Mouse (Mus musculus) testis, postnatal 14 days (tissue): Measurements from ENCODE around the gene Ptk7.

Experiments
- DNase-seq: peaks from one replicate; pipeline ENCODE4 v3.0.0; 2021; ENCODE audit warnings: low spot score

The Ptk7 gene

DNA sequence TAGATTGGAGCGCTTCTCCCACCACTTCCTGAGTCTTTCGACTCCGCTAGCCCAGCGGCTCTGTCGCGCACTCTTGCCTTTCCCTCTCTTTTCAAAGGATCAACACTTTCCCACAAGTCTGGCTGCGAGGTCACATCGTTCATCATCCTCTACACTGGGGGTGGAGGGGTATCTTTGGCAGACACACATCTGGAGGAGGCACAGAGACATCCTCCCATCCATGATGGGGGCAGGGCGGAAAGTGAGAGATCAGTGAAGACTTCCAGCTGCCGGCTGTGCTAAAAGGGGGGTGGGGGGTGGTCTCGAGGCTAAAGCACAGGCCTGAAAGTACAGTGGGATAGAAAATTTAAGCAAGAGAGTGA lies 72.7 kb downstream of the Ptk7 start:
- no peak for DNase-seq

DNA sequence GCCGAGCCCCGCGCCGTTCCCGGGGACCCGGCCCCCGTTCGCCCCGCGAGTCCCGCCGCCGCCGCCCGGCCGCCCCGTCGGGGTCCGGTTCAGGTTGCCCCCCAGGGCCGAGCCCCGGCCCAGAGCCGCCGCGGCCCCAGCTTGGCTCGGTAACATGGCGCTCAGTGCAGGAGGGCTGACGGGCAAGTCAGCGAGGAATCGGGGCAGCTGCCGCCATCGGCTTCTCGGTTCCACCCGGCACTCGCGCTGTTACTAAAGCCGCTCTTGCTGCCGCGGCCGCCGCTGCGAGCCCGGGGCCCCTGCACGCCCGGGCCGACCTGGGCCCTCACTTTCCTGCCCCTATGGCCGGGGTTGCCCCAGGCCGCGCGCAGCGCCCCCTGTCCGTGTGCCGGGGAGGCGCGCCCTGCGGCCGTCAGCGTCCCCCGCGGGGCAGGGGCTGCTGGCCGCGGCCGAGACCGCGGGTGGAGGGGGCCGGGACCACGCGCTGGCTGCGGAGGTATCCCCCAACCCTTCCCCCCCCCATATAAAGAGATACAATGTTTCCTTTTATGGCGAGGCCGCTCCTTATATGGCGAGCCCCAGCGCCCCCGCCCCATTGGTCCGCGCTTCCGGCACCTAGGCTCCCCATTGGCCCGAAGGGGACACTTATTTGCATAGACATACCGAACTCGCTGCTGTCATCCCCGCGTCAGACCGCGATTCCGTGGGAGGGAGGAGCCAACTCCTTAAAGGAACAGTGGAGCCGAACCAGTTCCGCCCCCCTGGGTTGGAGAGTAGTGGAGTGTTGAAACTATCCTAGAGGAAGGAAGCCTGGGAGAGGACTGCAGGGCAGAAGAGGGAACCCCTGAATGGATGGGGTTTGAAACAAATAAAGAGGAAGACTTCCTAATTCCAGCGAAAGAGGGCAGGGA lies 73.4 kb downstream of the Ptk7 start, which contains the start of gene Srf:
Gene Srf, minus strand, starts transcription at position 503 of the 911 bp plus-strand sequence.
- DNase-seq: peak; percentile 98

DNA sequence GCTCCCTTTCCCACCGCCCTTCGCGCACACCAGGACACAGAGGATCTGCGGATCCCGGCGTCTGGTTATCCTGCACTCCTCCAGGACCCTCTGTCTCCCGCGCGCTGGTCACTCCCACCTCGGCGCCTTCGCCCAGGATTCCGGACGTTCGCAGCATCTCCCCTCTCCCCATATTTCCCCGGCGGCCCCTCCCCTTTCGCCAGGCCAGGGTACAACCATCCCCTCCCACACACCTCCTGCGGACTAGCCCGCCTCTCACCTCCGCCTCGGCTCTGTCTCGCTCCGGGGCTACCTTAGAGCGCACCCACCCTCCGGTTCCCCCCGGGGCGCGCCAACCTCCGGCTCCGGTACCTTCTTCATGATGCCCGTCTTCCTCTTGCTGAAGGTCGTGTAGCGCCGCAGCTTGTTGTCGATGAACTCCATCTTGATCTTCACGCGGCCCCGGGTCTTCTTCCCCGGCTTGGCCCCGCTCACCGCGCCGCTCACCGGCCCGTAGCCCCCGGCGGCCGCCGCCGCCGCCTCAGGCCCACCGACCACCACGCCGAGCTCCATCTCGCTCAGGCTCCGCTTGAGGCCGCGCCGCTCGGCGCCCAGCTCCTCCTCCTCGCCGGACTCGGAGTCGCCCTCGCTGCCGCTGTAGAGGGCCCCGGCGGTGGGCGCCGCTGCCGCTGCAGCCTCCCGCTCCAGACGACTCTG lies 74.2 kb downstream of the Ptk7 start:
- peak; percentile 66 for DNase-seq

DNA sequence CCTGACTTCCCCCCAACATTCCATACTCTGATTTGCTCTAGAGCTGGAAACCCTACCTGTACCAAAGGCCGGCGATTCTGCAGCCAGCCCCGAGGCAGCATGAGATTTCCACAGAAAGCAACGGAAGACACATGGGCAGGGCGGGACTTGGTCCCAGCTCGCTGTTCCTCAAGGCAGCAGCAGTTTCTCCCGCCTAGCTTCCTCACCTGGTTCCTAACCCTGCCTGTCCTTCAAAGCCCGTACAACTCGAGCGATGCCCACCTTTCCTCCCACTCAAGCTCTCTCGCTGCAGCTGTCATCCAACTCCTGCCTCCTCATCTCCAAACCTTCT lies 74.7 kb downstream of the Ptk7 start:
- DNase-seq: no peak

GRCm38 (mm10) chr17:46553926-46554325 lies 75.4 kb downstream of the Ptk7 start:
- no peak for DNase-seq

DNA sequence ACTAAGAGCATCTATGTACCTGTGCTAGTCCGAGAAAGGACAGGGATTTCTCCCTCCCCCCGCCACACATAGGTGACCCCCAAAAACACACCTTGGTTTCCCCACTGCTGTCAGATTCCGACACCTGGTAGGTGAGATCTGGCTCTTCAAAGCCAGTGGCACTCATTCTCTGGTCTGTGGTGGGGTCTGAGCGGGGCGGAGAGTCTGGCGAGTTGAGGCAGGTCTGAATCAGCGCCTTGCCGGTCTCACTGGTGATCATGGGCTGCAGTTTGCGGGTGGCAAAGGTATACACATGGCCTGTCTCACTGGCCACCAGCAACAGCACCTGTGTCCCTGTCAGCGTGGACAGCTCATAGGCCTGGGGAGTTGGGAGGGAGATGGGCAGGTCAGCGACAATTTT lies 75.8 kb downstream of the Ptk7 start:
- DNase-seq: no peak

DNA sequence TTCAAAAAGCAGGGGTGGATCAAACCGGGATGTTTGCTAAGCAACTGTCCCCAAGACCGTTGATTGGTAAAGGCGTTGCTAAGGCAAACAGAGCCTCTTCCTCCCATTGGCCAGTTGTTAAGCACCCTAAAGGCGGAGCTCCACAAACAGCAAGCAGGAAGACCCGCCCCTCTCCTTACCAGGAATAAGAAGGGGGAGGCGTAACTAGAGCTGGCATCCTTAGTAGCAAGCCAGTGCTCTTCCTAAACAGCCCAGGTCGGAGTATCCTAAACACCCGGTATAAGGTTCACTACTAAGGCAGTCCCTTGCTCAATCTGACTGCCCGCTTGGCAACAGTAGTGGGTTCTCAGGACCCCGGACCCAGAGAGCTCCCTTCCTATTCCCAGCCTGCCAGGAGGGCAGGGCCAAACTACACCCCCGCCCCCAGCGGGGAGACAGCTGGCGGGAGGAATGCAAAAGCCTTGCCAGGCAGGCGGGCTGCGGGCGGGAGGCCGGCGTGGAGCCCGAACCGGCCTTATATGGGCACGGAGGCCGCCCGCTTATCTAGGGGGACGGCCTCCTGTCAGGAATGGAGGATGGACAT lies 76.4 kb downstream of the Ptk7 start:
- peak; percentile 88 for DNase-seq

- DNase-seq: no peak
Measured at GRCm38 (mm10) chr17:46552151-46552550, 77.2 kb downstream of the Ptk7 start.

- no peak for DNase-seq
Measured at GRCm38 (mm10) chr17:46551369-46551768, 77.9 kb downstream of the Ptk7 start.

DNA sequence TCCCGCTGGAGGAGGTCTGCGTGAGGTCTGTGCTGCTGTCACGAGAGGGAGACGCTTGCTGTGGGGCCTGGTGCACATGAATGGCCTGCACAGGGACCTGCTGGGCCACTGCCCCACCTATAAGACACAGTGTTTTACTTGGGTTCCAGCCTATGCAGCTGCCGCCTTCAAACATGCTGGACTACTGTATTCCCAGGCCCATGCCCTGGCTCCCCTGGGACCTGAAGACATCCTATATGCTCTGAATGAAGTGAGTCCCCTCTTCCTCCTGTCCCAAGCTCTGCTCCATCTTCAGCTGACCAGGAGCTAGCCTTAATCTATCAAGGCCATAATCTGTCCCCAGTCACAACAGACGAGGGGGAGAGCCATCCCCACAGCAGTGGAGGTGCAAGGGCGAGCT lies 78.4 kb downstream of the Ptk7 start:
- DNase-seq: no peak

- DNase-seq: no peak
Measured at GRCm38 (mm10) chr17:46549642-46550041, 79.7 kb downstream of the Ptk7 start.

- no peak for DNase-seq
Measured at GRCm38 (mm10) chr17:46549193-46549592, 80.1 kb downstream of the Ptk7 start.

GRCm38 (mm10) chr17:46548741-46549140 lies 80.6 kb downstream of the Ptk7 start:
- DNase-seq: no peak

GRCm38 (mm10) chr17:46547923-46548322 lies 81.4 kb downstream of the Ptk7 start:
- no peak for DNase-seq

- DNase-seq: peak; percentile 56
Measured at GRCm38 (mm10) chr17:46546995-46547394, 82.3 kb downstream of the Ptk7 start.

DNA sequence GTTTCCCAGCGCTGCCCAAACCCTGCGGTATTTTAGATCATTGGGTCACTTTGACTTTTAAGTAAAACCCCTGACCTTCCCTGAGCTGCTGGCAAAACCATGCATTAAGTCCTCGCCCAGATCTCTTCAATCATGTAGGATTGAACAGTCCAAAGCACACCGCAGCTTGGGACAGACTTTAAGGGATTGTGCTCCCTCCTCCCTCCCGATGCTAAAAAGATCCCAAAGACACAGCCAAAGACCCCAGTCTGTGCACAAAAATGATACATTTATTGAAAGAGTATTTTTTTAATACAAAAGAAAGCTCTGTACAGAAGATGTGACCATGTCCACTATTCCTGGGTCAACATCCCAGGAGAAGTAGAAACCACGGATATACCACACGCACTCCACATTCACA lies 82.7 kb downstream of the Ptk7 start:
- DNase-seq: no peak

- peak; percentile 84 for DNase-seq
Measured at GRCm38 (mm10) chr17:46545813-46546564, 83.3 kb downstream of the Ptk7 start, which contains the start of gene Cul9. Cul9 (minus strand) TSS chr17:46546388.

- DNase-seq: no peak
Measured at GRCm38 (mm10) chr17:46543661-46544060, 85.6 kb downstream of the Ptk7 start.

DNA sequence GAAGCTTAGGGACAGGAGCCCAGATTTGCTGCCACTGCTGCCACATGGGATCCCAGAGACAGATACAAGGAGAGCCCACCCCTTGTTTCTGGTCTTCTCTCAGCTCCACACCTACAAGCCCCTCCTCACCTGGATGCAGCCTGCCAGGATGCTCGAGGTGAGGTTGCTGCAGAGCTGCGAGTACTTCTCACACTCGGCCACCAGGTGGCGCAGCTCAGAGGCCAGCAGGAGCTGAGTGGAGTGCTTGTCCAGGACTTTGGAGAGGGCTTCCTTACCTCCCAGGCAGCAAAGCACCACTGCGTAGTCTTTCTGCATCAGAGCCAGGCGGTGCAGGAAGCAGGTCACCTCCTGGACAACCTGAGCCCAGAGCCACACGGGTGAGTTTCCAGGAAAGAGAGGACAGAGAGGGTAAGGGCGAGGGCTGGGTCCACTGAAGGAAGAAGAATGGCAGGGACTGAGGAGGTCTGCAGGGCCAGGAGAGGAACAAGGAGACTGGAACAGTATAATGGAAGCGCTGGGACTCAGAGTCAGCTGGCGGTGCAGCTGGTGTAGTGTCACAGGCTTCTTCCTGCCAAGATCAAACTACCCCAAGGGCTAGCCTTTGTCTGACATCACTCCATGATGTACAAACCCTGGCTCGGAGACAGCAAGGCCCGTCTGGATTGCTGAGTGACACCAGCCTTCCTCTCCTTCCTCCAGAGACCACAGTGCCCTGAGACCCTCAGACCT lies 103.6 kb downstream of the Ptk7 start:
- DNase-seq: peak; percentile 70

DNA sequence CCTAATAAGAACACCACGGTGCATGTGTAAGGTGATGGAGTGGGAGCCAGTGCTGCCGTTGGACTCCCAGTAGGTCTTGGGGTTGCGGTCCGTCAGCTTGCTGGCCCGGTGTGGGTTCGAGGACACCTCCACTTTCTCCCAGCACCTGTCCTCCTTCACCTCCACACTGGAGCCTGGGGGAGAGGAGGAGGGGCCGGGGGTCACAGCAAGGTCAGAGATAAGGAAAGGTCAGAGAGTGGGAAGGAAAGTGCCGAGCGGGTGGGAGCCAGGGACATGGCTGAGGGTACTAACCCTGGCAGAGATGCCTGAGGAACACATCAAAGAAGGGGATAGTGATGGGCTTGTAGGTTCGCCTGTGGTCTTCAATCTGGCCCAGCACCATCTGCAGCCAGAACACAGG lies 104.2 kb downstream of the Ptk7 start:
- DNase-seq: no peak

GRCm38 (mm10) chr17:46521963-46522668 lies 107.2 kb downstream of the Ptk7 start:
- no peak for DNase-seq
